Mouse (Mus musculus): ENCODE results near the gene Gm8857. TPM values are rescaled to one million over a fixed set of nuclear protein-coding genes. Genes with fewer than 3 reads are reported as not detected.
"Not testable (repeated sequence)": the region's sequence is repeated elsewhere in the genome, so short reads cannot be mapped to it uniquely, and the experiment has no call there.

Gene Gm8857
- not detected in 2 replicates for polyA plus RNA-seq (2016; fragmentation: Nextera tagmentation; extraction: Ambion mirVana)

GRCm38 (mm10) chr5:10947505-10947904 is at the start of gene Gm8857, which contains the start of gene Gm8871:
Gene Gm8857, plus strand, starts transcription at chr5:10947807.
Gene Gm8871, plus strand, starts transcription at chr5:10947805.
- not testable (repeated sequence) for H3K9ac ChIP-seq; H3K4me1 ChIP-seq; H3K27me3 ChIP-seq; H3K36me3 ChIP-seq; ATAC-seq (ENCODE audit: insufficient number of reproducible peaks, insufficient read depth, low FRiP score, low TSS enrichment); H3K9me3 ChIP-seq; H3K4me3 ChIP-seq; H3K4me2 ChIP-seq (replicated peaks); H3K27ac ChIP-seq
- WGBS = 61% methylated on average over 2 of the region's 3 CpGs

DNA sequence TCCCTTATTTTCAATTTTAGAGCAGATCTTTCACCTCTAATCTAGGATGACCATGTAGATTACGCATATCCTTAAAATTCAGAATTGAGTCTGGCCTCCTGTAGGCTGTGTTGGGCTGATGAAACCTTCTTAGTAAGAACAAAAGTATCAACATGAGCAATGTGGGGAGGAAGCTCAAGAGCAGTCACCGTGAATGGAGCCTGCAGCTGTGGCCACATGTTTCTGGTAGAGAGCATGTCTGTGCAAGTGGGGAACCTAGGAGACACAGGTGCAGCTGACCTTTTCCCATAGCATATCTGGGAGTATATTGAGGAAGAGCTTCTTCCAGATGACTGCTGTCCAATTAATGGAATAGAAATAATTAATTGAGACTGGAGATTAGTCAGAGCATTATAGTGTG is 5.9 kb downstream of the Gm8857 start:
- H3K27ac ChIP-seq; H3K4me3 ChIP-seq; H3K4me1 ChIP-seq; H3K9ac ChIP-seq; ATAC-seq (ENCODE audit: insufficient number of reproducible peaks, insufficient read depth, low FRiP score, low TSS enrichment); H3K36me3 ChIP-seq; H3K4me2 ChIP-seq (replicated peaks); H3K9me3 ChIP-seq; H3K27me3 ChIP-seq: not testable (repeated sequence)
- WGBS = 88% methylated on average over 2 of the region's 2 CpGs

DNA sequence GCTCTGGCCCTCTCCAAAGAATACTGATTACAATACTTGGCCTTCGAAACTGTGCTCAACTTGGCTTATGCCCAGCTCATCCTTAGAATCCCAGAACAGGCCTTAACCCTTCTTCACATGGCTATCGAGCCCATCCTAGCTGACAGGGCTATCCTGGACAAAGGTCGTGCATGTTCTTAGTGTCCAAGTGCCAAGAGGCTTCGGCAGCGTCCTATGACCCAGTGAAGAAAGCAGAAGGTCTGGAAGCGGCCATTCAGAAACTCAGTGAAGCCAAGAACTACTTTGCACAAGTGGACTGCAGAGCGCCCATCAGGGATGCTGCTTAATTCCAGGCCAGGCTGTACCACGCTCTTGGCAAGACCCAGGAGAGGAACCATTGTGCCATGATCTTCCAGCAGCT is 10.4 kb downstream of the Gm8857 start:
- not testable (repeated sequence) for H3K27ac ChIP-seq; H3K9me3 ChIP-seq; H3K27me3 ChIP-seq; H3K9ac ChIP-seq; H3K36me3 ChIP-seq; ATAC-seq (ENCODE audit: insufficient number of reproducible peaks, insufficient read depth, low FRiP score, low TSS enrichment); H3K4me2 ChIP-seq (replicated peaks); H3K4me3 ChIP-seq; H3K4me1 ChIP-seq
- 81% methylated on average over 6 of the region's 8 CpGs for WGBS

Other genes starting within 250 kb of the Gm8857 start
- gene Gm8871, start within 50 bp of the Gm8857 start, polyA plus RNA-seq (2016; fragmentation: Nextera tagmentation; extraction: Ambion mirVana) = not detected in 2 replicates
- not detected in 2 replicates for gene Gm8879, start 179.8 kb downstream of the Gm8857 start, polyA plus RNA-seq (2016; fragmentation: Nextera tagmentation; extraction: Ambion mirVana)
- not detected in 2 replicates for gene Gm5861, start 235.3 kb downstream of the Gm8857 start, polyA plus RNA-seq (2016; fragmentation: Nextera tagmentation; extraction: Ambion mirVana)

All from embryonic facial prominence, embryonic 12.5 days (tissue).